Mouse (Mus musculus) megakaryocyte, embryonic 14.5 days (primary cell): ENCODE measurements around the gene St8sia1.

Source experiments
- FLI1 ChIP-seq: IDR thresholded peaks from 2 replicates; pipeline ENCODE4 v1.6.1; 2012; ENCODE audit warnings: low read length, inconsistent platforms, mixed read lengths
- GATA1 ChIP-seq: IDR thresholded peaks from 3 replicates; pipeline ENCODE4 v1.6.1; 2012; ENCODE audit warnings: mixed read lengths, low read length, inconsistent platforms, borderline replicate concordance

- TF ChIP-seq GATA1 (no peak), FLI1 (no peak)
These were observed 28.7 kb upstream of the St8sia1 start for GRCm38 (mm10) chr6:142992971-142993370.
